Mouse (Mus musculus) heart, adult 18-20 months (tissue): ENCODE measurements around the gene Qpct. TPM values are rescaled to one million over a fixed set of nuclear protein-coding genes. Genes with fewer than 3 reads are reported as not detected.

Experiments used
- DNase-seq, 2 experiments: peaks; one replicate each; pipeline ENCODE4 v3.0.0; 2021 to 2022; ENCODE audit warnings: mixed read lengths in 1 of 2
- long read RNA-seq, 2 experiments: library from polyadenylated mRNA; stranded (forward); transcript quantifications; one replicate each; pipeline ENCODE4 v2.0.0; 2021
- total RNA-seq, 2 experiments: library from RNA; stranded (reverse); gene quantifications; 2 replicates each; pipeline ENCODE4 v1.2.3; 2021

Qpct gene
- total RNA-seq, result 1 to 10 TPM; 3.9 to 5.3 TPM
- long read RNA-seq, experiment 1, partial matches to known transcripts, result 0 of 3 reads
- long read RNA-seq, experiment 1, other reads (novel, unspliced or antisense), result 0 of 3 reads
- long read RNA-seq, experiment 2, partial matches to known transcripts, result 0 of 2 reads
- long read RNA-seq, experiment 2, other reads (novel, unspliced or antisense), result 0 of 2 reads

DNA sequence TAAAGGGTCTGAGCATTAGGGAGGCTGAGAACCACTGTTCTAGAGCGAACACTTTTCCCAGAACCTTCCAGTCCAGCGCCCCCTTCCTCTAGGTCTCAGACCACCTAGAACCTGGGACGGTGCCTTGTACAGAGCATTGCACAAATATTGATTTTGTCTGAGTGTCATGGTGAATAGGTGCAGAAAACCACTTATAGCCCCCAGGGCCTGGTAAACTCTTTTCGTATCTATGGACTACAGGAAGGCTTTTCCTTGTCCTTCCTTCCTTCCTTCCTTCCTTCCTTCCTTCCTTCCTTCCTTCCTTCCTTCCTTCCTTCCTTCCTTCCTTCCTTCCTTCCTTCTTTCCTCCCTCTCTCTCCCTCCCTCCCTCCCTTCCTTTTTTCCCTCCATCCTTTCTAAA lies at the start of gene Qpct:
Qpct (plus strand) TSS at position 301 of the 400 bp plus-strand sequence.
- no peak for DNase-seq

DNA sequence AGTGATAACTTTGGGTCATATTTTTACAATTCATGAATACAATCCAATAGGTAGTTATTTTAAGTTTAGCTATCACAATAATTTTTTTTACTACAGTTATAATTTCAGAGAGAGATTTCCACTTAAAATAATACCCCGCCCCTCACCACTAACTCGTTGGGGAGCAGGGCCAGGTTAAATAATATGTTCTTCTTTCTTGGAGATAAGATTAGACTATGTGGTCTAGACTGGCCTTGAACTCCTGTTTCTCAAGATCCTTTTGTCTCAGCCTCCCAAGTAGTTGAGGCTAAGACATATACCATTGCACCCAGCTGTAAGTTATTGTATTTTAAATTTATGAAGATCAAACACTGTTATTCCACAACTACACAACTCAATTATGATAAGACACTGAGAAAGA lies 38.1 kb upstream of the Qpct start:
- DNase-seq, result no peak

DNA sequence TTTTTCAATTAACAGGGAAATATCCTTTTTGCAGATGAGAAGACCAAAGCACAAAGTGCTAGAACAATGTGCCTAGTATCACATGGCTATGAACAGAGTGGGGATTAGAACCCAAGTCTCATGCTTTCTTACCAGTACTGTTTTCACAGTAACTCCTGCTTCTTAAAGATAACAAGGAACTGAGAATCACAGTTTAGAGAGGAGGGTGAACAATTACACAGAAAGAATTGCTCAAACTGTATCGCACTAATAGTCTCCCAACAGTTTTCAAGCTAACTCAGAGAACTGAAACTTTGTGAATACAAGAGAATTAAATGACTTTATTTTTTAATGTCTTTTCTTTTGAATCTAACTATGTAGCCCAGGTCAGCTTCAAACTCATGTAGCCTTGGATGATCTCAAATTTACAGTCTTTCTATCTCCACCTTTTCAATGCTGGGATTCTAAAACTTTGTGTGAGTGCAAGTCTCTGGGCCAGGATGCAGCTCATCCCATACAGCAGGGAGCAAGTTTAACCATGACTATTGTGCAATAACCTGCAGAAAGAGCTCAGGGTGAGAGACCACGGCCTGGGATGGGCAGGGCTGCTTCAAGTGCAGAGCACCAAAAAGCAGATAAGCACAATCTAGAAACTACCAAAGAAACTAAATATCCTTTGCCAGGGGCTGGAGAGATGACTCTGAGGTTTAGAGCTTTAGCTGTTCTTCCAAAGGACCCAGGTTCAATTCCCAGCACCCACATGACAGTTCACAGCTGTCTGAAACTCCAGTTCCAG lies 36.6 kb upstream of the Qpct start:
- no peak for DNase-seq

DNA sequence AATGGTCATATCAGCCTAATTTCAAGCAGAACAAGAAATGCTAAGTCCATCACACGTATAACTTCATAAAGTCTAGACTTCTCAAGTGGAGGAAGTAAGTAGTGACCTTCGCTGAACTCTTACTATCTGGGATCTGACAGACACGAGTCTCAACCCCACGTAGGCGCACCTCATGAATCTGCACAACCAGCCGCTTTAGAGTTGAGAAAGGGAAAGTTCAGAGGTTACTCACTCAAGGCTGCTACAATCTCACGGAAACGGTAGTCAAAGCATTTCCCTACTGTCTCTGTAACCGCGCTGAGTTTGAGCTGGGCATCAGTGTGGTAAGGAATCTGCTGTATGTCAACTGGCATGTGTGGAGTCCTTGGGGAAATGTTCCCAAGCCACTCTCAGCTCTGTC lies 35.9 kb upstream of the Qpct start:
- no peak for DNase-seq

DNA sequence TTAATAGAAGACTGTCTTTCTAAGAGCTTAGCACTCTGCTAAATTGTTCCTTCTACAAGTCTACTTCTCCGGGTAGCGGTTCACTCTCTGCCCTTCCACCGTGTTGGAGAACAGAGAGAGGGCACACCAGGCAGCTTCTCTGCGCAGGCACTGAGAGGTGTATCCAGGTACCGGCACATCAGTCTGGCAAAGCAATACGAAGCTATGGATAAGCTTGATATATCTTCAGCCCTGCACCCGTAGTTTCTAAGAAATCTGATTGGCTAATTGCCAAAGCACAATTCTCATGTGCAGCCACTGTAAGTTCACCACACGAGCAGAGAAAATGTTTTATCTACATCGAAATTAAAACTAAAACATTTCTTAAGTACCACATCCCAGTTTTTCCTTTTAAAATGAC lies 33.3 kb upstream of the Qpct start:
- DNase-seq, result peak in 1 of 2 experiments; percentile 25

DNA sequence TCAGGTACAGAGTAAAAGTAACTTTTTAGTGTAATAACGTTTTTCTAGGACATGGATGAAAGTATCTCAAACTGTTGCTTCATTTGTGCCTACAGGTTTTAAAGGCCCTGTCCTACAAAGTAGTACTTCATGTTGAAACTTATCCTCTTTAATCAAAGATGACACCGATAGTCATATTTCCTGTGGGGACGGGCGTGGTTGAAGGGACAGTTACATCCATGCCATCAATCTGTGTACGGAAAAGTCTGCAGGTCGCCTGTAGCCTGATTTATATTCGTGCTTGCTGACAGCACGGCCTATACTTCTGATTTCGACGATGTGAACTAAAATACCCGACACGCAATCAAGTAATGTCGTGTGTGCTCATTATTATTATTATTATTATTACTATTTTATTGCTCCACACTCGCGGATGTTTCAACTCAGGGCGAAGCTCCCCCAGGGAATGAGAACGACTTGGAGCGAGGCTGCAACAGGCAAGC lies 31.9 kb upstream of the Qpct start:
- DNase-seq, result no peak

DNA sequence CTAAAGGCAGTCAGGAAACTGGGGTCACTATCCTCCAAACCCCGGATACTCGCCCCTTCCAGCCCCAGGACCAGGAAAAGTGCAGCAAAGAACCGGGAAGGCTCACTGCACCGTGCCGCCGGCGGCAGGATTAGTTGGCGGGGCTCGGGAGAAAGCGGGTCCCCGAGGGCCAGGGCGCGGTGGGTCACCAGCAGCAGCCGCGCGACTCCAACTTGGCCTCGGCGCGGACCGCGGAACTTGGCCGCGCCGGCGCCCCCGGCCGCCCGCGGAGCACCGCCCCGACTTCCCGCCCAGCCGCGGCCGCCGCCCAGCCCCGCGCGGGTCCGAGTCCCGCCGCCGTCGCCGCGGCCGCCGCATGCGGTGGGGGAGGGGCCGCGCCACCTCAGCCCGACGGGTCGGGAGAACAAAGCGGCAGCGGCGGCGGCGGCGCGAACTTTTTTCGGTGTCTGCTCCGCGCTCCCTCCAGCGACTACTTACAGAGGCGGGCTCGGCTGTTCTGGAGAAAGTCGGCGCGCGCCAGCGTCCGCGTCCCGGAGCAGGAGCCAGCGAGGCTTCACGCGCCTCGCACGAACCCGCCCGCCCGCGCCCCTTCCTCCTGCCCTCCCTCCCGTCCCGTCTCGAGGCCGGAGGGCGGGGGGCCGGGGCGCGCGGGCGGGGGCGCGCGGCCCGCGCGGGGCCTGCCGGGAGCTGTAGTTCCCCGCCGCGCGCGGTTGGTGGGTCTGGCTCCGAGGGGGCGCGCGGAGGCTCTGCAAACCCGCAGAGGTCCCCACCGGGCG lies 31.3 kb upstream of the Qpct start, which contains the start of gene Prkd3:
Prkd3 (minus strand) TSS at position 609 of the 776 bp plus-strand sequence.
- peak; percentile 72 to 79 for DNase-seq

DNA sequence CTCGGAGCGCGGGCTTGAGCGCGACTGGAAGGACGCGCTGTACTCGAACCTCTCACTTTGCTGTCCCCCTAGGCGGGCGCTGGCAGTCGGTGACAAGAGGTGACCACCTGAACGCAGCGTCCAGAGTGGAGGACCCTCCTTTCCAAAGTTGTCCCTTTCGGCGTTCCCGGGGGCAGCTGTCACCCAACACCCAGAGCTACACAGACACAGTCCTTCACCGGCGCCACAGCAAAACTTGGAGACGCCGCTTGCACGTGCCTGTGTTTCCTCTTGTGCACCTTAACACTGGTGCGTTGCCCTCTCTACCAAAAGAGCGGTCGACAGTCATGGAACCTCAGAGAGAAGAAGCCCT lies 30.7 kb upstream of the Qpct start:
- no peak for DNase-seq

DNA sequence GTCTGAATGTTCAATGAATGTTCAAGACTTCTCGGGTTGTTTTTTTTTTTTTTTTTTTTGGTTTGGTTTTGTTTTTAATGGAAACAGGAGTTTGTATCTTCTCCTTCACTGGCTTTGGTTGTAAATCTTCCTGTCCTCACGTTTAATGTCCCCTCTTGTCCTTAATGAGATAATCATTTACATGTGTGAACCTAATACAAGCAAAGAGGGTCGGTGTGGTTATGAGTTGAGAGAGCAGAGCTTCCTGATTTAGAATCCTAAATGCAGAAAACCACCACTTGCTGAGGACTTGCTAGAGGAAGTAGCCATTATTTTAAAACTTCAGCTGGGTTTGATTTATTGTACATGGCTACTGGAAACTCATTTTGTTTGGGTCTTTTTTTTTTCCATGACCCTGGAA lies 29.0 kb upstream of the Qpct start:
- no peak for DNase-seq

DNA sequence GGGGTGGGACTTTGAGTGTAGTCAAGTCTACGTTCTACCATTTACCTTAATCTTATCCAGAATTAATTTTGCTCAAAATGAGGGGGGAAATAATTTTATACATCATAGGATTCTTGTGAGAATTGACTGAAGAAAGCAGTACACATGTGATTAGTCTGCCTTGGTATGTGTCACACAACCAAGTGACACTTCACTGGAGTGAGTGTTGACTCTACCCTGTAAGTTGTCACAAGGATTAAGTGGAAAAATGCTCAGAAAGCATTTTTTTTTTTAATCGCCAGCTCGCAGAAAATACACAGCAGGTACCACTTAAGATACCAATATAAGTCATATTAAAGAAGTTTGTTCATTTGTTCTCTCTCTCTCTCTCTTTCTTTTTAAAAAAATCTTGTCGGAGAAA lies 27.2 kb upstream of the Qpct start:
- no peak for DNase-seq

DNA sequence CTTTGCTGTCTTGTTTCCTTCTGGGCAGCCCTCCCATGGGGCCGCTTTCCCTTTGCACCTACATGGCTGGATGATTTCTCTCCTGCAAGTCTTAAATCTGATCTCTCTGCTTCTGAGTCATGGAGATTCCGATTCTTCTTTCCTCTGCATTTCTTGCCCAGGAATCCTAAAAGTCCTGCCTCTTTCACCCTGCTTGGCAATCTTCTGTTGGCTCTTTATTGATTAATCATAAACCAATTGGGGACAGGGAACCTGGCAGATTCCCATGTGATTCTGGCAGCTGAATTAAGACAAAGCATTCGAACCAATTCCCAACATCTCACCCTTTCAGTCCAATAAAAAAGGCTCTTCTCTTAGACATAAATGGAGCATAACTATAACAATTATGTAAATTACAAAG lies 22.5 kb upstream of the Qpct start:
- no peak for DNase-seq

DNA sequence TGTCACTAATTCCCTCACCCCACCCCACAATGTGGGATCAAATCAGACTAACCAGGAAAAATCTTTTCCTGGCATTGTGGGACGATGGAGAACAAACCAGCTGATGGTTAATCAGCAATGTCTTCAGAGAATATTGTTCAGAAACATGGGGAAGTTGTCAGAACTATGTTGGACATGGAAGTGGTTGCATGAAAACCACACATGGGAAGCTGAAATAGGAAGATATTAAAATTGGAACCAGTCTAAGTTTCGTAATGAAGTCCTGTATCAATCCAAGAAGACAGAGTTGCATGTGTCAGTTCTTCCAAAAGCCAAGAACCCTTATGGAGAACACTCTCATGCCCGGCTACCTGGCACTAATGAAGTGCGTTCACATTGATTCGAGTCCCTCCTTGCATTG lies 20.1 kb upstream of the Qpct start:
- no peak for DNase-seq

DNA sequence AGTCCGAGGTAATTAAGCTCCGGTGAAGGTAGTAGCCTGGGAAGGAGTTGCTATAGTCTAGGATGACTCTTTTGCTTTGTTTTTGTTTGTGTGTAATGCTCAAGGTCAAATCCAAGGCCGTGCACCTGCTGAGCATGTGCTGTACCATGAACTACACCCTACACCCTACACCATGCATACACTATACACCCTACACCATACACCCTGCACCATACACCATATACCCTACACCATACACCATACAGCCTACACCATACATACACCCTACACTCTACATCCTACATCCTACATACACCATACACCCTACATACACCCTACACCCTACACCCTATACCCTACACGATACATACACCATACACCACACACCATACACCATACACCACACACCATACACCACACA lies 18.9 kb upstream of the Qpct start:
- no peak for DNase-seq

DNA sequence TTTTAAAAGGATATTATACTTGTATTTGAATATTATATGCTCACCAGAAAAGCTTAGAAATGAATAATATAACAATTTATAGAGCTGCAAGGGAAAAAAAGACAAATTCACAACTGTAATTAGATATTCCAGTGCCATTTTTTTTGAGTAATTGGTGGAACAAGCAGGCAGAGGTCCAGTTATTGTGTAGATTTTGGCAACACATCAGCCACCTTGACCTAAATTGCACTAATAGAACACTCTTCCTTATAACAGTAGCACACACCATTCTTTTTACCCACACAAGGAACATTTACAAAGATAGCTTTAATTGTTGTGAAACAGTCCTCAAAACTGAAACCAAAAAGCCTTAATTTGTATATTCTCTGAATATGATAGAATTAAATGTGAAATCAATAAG lies 12.0 kb upstream of the Qpct start:
- no peak for DNase-seq

DNA sequence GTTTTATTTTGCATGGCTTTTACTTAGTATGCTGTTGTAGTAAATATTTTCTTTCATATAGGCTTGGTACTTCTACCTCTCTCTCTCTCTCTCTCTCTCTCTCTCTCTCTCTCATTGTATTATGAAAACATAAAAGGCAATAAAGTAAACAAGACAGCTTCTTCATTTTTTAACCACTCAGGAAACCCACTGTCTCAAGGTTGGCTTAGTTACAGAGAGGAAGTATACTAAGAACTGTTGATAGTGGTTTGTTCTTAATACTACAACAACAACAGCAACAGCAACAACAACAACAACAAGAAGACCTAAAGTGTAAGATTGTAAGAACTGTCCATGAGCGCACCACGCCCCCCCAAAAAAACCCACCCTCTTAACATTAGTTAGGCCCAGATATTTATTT lies 8.0 kb upstream of the Qpct start:
- DNase-seq, result no peak

DNA sequence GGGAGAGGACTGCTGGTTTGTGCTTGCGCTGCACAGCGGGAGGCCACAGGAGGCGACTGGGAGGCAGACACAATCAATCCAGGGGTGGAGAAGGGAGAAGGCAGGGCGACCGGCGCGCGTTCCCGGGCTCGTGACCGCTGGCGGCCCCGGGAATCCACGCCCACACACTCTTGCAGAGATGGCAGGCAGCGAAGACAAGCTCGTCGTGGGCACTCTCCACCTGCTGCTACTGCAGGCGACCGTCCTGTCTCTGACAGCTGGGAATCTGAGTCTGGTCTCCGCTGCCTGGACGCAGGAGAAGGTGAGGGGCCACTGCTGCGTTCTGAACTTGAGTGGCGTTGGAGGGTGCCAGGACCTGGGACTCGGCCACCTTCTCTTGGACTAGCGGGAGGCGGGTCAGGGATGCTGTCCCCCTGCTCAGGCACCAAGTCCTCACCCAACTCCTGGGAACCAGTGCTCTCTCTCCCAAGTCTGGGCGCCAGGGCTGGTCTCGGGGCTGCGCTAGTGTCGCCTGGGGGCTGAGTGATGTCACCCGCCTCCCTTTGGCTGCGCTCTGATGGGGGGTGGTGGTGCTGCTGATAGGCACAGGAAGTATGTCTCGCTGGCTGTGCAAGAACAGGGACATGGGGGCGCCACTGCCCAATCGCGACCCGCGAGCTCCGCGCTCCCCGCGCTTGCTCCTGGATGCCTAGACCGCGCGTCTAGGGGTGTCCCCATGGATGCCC lies 544 bp downstream of the Qpct start:
- peak; percentile 70 to 72 for DNase-seq

DNA sequence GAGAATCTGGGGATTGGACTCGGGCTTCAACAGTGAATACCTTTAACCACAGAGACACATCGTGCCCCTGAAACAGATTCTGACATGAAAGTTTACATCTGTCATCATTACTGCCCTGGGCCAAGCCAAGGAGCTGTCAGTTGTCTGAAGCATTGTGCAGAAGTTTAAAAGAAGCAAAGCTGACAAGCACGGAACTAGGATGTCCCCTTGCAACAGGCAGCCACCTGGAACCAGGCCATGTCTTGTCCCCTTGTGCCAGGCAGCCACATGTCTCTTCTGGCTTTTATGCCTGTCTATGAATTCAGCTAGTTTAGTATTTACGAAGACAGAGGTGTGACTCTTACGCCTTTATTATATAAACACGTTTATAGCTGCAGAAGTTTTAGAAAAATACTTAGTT lies 6.6 kb downstream of the Qpct start:
- DNase-seq, result no peak

DNA sequence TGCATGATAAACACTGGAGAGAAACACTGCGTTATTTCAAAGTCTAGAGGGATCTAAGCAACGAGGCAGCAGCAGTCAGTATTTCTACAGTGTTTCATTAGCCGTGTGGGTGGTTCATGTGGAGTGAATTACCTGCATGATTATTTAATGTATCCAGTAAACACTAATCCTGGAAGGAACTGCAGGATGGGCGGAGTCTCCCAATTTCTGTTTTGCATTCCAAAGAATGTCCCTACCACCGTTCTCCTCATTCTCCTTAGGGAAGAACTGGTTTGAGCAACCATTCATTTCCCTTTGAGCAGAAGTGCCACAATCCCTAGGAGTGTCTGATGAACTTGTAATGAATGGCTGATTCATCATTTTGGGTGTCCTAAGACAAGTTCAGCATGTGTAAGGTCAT lies 8.5 kb downstream of the Qpct start:
- DNase-seq, result no peak

DNA sequence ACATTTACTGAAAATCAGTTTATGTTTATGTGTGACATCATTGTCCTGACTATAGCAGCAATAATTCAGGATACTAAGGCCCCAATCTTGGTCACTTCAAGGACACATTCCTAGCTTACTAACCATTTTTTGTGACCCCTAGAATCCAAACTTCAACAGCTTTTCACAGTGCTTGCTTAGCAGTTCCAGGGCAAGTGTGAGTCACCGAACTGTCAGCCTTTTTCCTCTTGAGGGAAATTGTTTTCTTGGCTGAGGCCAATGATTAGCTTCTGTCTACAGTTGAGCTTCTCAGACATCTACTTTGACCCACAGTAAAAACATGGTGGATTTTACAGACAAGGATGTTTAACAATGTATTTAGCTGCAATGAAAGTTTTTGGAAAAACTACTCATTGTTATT lies 12.5 kb downstream of the Qpct start:
- DNase-seq, result no peak

DNA sequence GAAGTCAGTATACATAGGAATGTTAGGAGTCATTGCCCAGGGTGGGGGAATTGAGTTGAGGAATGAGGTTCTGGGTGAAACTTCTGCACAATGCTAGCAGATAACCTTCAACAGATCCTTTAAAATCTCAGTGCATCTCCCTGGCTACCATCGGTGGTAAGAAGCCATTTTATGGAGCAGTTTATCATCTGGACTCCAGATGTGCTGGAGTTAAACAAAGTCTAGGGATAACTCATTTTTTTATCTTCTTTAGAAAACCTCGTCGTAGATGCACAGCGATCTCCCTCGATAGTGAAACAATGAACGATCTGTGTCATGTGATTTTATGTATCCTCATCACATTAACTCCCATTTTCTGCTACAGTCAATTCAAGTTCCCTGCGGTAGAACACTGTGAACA lies 16.9 kb downstream of the Qpct start:
- DNase-seq, result no peak

DNA sequence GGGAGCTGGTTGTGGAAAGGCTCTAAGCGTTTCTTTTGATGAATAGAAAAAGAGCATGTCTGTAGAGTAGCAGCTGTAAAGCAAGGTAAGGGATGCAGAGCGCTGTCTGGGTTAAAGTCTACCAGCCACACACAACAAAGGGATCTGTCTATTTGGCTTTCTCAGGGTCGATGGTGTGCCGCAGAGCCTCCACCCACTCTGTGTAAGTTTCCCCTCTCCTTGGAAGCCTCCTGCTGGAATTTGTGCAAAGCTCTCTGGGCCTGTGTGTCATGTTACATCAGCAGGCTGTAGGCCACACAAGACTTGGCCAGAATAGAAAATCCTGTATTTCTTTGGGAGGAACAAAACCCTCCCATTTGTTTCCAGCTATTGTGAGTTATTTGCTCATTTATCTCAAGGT lies 17.3 kb downstream of the Qpct start:
- DNase-seq, result peak; percentile 36 to 47

DNA sequence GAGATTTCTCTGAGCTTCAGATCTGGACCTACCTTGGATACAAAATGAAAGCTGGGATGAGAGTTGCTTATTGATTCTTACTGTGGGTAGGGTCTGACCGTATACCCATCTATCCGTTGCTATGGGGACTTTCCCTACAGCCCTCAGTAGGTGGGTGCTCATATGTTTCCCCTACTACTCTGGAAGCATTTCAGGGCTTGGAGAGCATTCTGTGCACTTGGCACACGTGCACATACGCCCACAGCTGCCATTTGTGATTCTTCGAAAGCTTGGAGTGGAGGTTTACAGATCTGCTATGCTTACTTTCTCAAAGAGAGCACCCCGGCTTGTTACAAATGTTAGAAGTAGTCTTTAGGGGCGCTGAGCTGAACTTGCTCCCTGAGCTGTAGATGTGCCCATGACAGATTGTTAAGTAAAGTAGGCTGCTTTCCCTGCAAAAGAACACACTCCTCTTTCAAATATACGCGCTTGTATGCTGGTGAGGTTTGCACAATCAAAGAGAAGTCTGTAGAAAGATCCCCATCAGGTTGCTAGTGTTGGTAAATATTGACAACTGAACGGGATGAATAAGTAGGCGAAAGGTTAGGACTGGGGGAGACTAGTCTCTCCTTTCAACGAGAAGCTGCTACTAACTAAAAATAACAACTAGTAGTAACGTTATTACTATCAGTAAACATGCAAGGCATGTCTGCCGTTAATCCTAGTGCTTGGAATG lies 18.2 kb downstream of the Qpct start:
- DNase-seq, result no peak
